In the genomic region with DNA sequence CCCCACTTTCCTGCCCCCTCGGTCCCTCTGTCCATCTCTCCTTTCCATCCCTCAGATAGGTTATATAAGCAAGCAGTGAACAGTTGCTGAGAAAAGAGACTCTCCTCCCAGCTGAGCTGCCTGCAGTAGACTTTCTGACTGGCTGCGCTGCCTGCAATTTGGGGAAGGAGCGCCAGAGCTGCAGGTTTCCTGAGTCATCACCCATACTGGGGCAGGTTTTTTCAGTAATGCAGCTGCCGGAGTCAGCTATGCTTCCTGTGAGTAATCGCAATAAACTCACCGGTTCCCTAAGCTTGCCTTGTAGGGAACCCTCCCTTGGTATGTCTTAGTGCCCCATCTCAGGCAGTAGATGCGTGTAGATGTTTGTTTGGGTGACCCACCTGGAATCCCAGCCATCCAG, we compare ENCODE assay signal across 17 mouse cellular contexts. TPM values are rescaled to one million over a fixed set of nuclear protein-coding genes. Genes with fewer than 3 reads are reported as not detected.
A peak's percentile ranks its signal among the peaks of the same experiment; 100 is the strongest.
DNase-seq lines count a peak whose midpoint lies in the region; ATAC-seq lines count a peak whose summit lies in the region.
"Had no signal": no experiment of that assay in that cellular context is flagged by ENCODE, and none has a peak within 500 bp of the region (broad histone marks: within the 10 kb centered on the region; RNA-seq: fewer than 3 reads in every experiment).

No protein-coding gene starts in this region.

- H3K4me3 ChIP-seq in hindbrain, embryonic 13.5 days, result no peak overlapping the region
- H3K4me3 ChIP-seq in hindbrain, embryonic 10.5 days, result no peak overlapping the region
- H3K4me3 ChIP-seq: liver, embryonic 15.5 days had no signal

- H3K27ac ChIP-seq in hindbrain, embryonic 13.5 days, result no peak overlapping the region
- no peak overlapping the region for H3K27ac ChIP-seq in hindbrain, embryonic 10.5 days
- H3K27ac ChIP-seq: liver, embryonic 15.5 days had no signal

- H3K4me1 ChIP-seq in hindbrain, embryonic 13.5 days (replicated peaks), result 0 out of 2 replicates have a peak, but pooled peaks cover 2% of the 10 kb centered on the region
- H3K4me1 ChIP-seq in hindbrain, embryonic 10.5 days (replicated peaks), result no peaks in the 10 kb centered on the region
- H3K4me1 ChIP-seq: liver, embryonic 15.5 days had no signal

- H3K36me3 ChIP-seq in hindbrain, embryonic 13.5 days, result no peaks in the 10 kb centered on the region
- no peaks in the 10 kb centered on the region for H3K36me3 ChIP-seq in hindbrain, embryonic 10.5 days
- H3K36me3 ChIP-seq: G1E; liver, embryonic 15.5 days had no signal

- no peaks in the 10 kb centered on the region for H3K9me3 ChIP-seq in hindbrain, embryonic 13.5 days
- H3K9me3 ChIP-seq in hindbrain, embryonic 10.5 days, result no peaks in the 10 kb centered on the region
- H3K9me3 ChIP-seq: G1E; liver, embryonic 15.5 days had no signal

- intact Hi-C loops in gastrocnemius, postnatal 14 days (cut with DNase I; ENCODE audit: low total_unique reads), result no loop called here

- DNase-seq in hindbrain, embryonic 10.5 days (ENCODE audit: low spot score), result no peak
- peak; percentile 75 for DNase-seq in 416B (ENCODE audit: low read depth)
- DNase-seq in right cerebral cortex, postnatal 25 days, result peak; percentile 52
- no peak for DNase-seq in cerebellum, adult 9-10 months
- no peak for DNase-seq in cerebellum, postnatal 4 days (ENCODE audit: low spot score in 2 of 2)
- DNase-seq in gastrocnemius, postnatal 14 days, result no peak
- DNase-seq: adrenal gland, postnatal 25 days; heart, adult 18-20 months; kidney, adult 18-20 months; midbrain, embryonic 14.5 days; thymus, adult 18-20 months had no signal

- no peak for ATAC-seq in hindbrain, embryonic 13.5 days (ENCODE audit: low FRiP score)
- peak; percentile 65 to 78 for ATAC-seq in hematopoietic stem cell, adult 5-6 weeks (replicated peaks in 1 of 2; ENCODE audit: insufficient read depth in 1 of 2, low FRiP score in 2 of 2, low TSS enrichment in 1 of 2, low read depth in 1 of 2, poor library complexity in 2 of 2, severe bottlenecking in 2 of 2)
- ATAC-seq: hindbrain, embryonic 16.5 days had no signal

- 57% methylated on average over 7 of the region's 7 CpGs for WGBS in hindbrain, embryonic 13.5 days
- 78% methylated on average over 7 of the region's 7 CpGs for WGBS in hindbrain, embryonic 10.5 days

- H3K4me2 ChIP-seq in hindbrain, embryonic 13.5 days, result no peak overlapping the region
- H3K4me2 ChIP-seq: liver, embryonic 15.5 days had no signal

- H3K27me3 ChIP-seq in hindbrain, embryonic 13.5 days, result no peaks in the 10 kb centered on the region
- 0 out of 2 replicates have a peak, but pooled peaks cover 6% of the 10 kb centered on the region for H3K27me3 ChIP-seq in hindbrain, embryonic 10.5 days (ENCODE audit: insufficient read depth, poor library complexity, severe bottlenecking)
- H3K27me3 ChIP-seq: liver, embryonic 15.5 days had no signal

- 0 out of 2 replicates have a peak overlapping the region, but pooled peaks have one; percentile 35 for H3K9ac ChIP-seq in hindbrain, embryonic 13.5 days
- H3K9ac ChIP-seq: liver, embryonic 15.5 days had no signal

RNA-seq across cellular contexts. Expression of a gene that starts 14.1 kb away (rescaled TPM):
- polyA plus RNA-seq in hindbrain, embryonic 13.5 days (2015; fragmentation: Nextera tagmentation; extraction: Ambion mirVana), result 8.7 and 9.6 TPM in 2 replicates
- 2.2 and 2.7 TPM in 2 replicates for polyA plus RNA-seq in hindbrain, embryonic 10.5 days (2016; fragmentation: Nextera tagmentation; extraction: Ambion mirVana)
- 0.19 TPM in 1 of 2 replicates, not detected in the other for total RNA-seq in hematopoietic stem cell, adult 5-6 weeks (2017)
- 10 to 100 TPM; 11.5 to 21.3 TPM for total RNA-seq in gastrocnemius, postnatal 14 days (2021)
- polyA plus RNA-seq: G1E had no signal

RNA-seq across cellular contexts. Expression of a gene that starts 22.2 kb away (rescaled TPM):
- polyA plus RNA-seq in hindbrain, embryonic 13.5 days (2015; fragmentation: Nextera tagmentation; extraction: Ambion mirVana), result 50.1 and 51.9 TPM in 2 replicates
- 79.4 and 80.8 TPM in 2 replicates for polyA plus RNA-seq in hindbrain, embryonic 10.5 days (2016; fragmentation: Nextera tagmentation; extraction: Ambion mirVana)
- total RNA-seq in hematopoietic stem cell, adult 5-6 weeks (2017), result 67.0 and 74.7 TPM in 2 replicates
- total RNA-seq in gastrocnemius, postnatal 14 days (2021), result 10 to 100 TPM; 12.8 TPM

RNA-seq across cellular contexts. Expression of a gene that starts 48.7 kb away (rescaled TPM):
- 0.93 and 1.00 TPM in 2 replicates for polyA plus RNA-seq in hindbrain, embryonic 13.5 days (2015; fragmentation: Nextera tagmentation; extraction: Ambion mirVana)
- 0.38 and 0.42 TPM in 2 replicates for polyA plus RNA-seq in hindbrain, embryonic 10.5 days (2016; fragmentation: Nextera tagmentation; extraction: Ambion mirVana)
- 0.40 TPM in 1 of 2 replicates, not detected in the other for total RNA-seq in hematopoietic stem cell, adult 5-6 weeks (2017)
- total RNA-seq in gastrocnemius, postnatal 14 days (2021), result not detected
- total RNA-seq: heart, adult 18-20 months had no signal
- polyA plus RNA-seq: G1E; large intestine, adult 2 months; liver, embryonic 15.5 days had no signal

Comparison
In these comparisons a context has a peak if more than half of its experiments do, and no peak if none do; other contexts are left out.
1. DNase-seq: peak in 416B (single experiment) and right cerebral cortex, postnatal 25 days (single experiment); none in hindbrain, embryonic 10.5 days (single experiment), cerebellum, adult 9-10 months (single experiment), cerebellum, postnatal 4 days (0 of 2) and gastrocnemius, postnatal 14 days (single experiment).
2. RNA of a gene that starts 14.1 kb away (total RNA-seq): 11.5 to 21.3 TPM in gastrocnemius, postnatal 14 days; 0.19 TPM in hematopoietic stem cell, adult 5-6 weeks; every median in the first group is over 10 times any median in the second.